Mouse (Mus musculus) adipocyte (in vitro differentiated cells): Measurements from ENCODE around the gene Rac3.

ENCODE experiments used
- DNase-seq: peaks from one replicate; pipeline ENCODE4 v3.0.0-alpha.2; 2016; ENCODE audit warnings: low spot score

Gene Rac3

DNA sequence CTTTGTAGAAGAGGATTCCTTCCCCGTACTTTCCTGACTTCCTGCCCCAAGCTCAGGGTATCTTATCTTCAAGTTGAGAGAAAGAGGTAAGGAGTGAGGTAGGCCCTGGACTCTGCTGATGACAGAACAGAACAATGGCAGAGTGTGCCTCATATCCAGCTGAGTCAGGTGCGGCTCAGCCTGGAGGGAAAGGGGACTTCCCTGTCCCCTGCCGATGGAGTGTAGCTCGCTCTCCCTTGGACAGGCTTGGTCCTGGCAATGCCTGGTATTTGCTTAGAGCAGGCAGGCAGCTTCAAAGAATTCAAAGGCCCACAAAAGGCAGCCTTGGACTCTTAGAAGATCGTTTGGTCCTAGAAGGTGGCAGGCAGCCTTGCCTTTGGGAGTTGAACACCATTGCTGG, 15.2 kb upstream of the Rac3 start:
- DNase-seq: no peak

DNA sequence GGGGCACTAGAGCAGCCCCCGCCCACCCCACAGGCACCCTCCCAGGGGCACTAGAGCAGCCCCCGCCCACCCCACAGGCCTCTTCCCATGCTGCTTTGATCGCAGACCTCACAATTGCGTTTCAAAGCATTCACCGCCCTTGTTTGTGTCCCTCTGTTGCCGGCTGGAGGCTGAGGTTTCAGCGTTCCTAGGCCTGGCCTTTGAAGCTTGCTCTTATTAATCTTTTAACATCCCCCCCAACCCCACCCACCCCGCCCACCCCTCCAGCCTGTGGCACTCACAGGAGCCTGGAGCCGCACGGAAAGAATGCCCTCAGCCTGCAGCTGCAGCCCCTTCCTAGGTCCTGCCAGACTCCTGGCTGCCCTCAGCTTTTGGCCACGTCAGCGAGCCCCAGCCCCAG, 14.0 kb upstream of the Rac3 start:
- DNase-seq: no peak

DNA sequence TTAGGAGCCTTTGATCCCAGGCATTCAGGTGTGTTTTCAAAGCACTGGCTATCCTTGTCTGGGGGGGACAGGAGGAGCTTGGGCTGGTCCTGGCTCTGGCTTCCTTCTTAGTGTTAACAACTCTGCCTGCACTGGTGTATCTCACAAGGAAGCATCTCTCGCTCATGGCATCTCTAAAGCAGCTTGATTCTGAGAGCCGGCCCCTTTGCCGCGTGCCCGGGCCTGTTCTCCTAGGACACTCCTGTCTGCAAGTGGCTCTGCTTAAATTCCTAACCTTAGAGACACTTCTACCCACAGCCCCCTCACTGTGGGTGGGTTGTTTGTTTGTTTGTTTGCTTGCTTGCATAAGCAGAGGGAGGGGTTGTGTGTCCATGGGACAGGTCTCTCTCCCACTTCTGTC, 13.3 kb upstream of the Rac3 start:
- no peak for DNase-seq

DNA sequence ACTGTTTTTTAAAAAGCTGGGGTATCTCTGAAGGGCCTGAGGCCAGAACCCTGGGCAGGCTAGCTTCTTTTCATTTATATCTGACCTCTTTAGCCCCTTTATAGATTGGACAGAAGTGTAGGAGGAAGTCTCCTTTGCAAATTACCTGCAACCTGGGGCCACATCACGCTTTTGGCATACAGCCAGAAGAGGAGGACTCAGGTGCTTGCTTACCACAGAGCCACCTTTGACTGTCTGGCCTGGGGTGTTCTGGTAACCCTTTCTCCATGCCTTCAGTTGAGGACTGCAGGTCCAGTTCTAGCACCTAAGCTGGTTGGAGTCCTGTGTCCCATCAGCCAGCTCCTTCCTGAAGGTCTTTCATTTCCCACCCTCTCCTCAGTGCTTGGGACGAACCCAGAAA, 11.7 kb upstream of the Rac3 start:
- DNase-seq: no peak

DNA sequence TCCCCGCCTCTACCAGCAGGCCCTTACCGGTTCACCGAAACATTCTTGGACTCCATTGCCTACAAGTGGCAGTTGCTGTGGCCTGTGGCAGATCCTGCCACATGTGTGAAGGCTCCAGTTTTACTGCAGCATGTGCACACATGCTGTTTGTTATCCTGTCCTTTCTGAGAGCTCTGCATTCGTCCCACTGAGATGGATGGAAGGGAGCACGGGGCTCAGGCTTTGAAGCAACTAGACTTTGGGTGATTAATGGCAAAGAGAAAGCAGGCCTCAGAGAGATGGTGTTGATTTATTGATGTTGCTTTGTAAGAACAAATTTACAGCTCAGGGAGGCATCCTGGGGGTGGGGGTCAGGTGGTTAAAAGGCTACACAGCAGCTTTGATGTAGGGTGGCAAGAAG, 10.6 kb upstream of the Rac3 start:
- no peak for DNase-seq

DNA sequence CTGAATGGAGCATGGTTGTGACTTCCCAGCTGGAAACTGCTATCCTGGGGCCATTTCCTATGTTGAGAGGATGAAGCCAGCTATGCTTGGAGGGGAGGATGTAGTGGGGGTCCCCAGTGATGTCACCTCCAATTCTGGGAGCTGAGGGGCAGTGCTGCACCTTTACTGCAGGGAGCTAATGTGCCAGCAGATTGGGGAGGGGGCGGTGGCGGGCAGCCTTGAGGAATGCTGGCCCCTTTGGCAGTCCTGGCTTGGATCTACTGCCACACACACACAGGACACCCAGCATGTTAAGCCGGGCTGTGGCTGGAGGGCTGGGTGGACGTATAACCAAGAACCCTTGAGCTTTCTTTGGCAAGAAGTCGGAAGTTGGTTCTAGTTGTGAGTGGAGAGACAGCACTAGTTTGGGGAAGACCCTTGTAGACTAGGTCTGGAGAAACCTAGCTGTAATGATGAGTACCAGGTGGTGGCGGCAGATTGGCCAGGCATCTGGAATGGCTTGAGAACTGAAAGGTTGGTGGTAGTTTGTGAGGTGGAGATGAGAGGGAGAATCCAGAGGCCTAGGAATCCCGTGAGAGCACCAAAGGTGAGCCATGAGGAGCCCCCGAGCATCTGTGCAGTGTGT, 9.2 kb upstream of the Rac3 start:
- DNase-seq: no peak

DNA sequence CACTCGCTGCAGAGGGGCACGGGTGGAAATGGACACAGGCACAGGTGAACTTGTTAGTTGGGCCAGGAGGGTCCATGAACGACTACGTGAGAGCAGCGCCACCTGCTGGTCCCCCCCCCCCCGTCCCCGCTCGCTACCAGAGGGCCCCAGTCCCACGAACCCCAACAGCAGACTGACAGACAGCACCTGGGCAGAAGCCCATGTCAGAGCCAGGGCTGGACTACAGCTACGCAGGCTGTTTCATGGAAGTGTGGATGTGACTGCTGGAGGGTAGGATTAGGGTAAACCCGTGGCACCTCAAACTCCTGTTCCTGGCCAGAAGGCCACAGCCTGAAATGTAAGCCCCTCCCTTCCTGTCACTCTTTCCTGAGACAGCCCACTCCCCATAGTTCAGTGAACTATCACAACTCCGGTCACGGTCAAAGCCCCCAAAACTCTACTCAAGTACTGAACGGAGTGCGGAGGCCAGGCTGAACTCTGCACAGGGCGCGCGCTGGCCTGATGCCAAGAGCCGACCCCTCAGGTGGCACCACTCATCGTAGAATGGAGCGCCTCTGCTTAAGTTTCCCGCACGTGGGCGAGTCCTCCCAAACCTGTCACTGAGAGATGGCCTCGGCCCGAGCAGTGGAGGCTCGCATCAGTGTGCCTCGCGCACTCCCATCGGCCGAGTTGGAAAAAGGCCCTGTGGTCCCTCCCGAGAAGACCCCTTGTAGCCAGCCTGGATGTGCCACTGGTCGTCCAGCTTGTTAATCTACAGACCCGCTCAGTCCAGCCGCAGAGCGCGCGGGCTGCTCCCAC, 8.3 kb upstream of the Rac3 start:
- peak; percentile 61 for DNase-seq

DNA sequence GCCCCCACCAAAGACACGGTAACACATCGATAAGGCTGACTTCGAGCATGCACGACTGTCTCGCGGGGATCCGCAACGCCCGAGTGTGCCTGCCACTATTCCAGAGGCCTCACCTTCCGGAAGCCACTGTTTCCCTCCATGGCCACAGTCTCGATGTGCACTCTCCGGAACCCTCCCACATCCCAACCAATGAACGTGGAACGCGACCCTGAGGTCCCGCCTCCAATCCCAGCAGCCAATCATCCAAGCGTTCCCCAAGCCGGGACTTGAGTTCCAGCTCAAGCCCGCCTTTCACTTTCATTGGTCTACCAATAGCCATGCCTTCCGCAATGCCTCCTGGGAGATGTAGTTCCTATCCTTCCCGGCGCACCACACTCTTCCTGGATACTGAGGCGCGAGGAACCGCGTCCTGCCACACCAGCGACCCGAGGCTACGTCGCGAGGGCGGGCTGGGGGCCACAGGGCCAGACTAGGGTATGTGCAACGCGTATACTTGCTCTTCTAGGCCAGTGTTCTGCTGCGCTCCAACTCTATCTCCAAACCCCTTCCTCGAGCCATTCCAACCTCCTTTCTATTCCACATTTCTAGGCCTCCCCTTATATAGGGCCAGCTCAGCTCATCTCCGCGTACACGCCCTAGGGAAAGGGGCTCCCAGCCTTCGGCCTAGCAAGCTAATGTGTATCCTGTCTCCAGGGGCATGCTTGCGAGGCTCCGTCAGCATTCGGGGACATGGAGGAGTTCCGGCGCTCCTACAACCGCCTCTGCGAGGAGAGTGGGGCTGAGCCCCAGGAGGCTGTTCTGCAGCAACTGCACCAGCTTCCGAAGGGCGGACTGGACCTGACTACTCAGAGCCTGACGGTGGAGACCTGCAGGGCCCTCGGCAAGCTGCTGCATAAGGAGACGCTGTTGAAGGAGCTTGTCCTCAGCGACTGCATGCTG, 7.4 kb upstream of the Rac3 start, which contains the start of the genes Cenpx and Lrrc45:
Gene Cenpx (minus strand): TSS at position 159 of the 939 bp plus-strand sequence.
Gene Lrrc45 (plus strand): TSS at position 346 of the 939 bp plus-strand sequence.
- DNase-seq: peak; percentile 99

DNA sequence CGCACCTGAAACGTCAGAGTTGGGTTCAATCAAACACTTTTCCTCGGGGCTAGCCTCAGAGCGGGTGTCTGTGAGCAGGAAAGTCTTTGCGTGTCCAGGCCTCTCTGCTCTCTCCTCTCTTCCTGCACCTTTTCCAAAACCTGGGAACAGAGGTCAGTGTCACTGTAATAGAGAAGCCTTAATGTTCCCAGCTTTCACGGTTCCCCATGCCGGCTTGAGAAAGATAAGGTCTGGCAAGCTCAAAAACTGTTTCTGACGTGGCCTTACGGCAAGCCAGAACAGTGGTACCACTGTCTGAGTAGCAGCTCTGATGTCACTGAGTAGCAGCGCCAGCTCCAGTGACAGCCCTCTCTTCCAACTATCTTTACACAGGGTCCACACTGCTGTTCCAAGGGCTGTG, 6.7 kb upstream of the Rac3 start:
- no peak for DNase-seq

DNA sequence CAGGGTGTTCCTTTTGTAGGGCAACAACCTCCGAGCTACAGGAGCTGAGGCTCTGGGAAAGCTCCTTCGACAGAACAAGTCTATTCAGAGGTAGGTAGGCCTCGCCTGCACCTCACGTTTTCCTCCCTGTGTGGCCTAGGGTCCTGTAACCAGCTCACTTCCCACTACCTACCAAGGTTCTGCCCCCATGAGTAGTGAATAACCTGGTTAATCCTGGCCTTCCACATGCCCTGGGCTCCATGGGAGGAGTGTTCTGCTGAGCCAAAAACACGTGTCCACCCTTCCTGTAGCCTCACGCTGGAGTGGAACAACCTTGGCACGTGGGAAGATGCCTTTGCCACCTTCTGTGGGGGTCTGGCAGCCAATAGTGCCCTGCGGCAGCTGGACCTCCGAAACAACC, 6.1 kb upstream of the Rac3 start:
- DNase-seq: no peak

DNA sequence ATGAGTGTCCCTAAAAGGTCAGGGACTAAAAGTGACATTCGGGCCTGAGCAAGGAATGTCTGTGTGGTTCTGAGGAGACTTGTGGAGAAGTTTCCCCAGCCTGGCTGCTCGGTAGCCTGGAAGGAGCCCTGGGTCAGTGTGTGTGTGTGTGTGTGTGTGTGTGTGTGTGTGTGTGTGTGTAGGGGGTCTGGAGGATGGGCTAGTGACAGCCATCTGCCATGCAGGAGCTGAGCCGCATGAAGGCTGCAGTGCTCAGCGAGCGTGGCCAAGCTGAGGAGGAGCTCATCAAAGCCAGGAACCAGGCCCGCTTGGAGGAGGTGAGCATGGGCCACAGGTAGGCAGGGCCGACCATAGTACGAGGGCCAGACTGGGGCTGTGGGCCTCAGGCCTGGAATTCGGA, 2.0 kb upstream of the Rac3 start:
- no peak for DNase-seq

DNA sequence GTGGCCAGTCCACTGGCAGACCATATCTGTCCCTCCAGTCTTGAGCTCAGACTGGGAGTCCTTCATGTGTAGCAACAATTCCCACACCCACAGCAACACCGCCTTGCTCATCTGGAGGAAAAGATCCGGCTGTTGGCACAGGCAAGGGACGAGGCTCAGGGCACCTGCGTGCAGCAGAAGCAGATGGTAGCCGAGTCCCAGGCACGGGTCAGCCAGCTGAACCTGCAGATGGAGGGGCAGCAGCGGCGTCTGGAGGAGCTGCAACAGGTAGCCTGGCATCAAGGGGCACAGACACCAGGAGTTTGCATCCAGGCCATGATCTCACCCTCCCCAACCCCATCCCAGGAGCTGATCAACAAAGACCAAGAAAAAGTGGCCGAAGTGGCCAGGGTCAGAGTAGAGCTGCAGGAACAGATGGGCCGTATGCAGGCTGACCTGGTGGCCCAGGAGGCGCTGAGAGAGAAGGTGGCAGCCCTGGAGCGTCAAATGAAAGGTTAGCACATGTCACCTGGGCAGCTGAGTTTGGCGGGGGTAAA, 1.4 kb upstream of the Rac3 start:
- no peak for DNase-seq

DNA sequence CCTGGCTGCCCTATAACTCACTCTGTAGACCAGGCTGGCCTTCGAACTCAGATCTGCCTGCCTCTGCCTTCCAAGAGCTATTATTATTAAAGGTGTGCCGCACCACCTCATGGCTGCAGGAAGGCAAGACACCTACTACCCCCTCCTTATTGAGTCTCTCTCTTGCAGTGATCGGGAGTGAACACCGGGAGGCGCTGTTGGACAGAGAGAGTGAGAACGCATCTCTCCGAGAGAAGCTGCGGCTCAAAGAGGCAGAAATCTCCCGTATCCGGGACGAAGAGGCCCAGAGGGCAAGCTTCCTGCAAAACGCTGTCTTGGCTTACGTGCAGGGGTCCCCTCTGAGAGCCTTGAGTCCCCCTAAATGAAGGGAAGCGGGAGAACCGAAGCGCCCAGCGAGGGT, 820 bp upstream of the Rac3 start:
- peak; percentile 77 for DNase-seq

DNA sequence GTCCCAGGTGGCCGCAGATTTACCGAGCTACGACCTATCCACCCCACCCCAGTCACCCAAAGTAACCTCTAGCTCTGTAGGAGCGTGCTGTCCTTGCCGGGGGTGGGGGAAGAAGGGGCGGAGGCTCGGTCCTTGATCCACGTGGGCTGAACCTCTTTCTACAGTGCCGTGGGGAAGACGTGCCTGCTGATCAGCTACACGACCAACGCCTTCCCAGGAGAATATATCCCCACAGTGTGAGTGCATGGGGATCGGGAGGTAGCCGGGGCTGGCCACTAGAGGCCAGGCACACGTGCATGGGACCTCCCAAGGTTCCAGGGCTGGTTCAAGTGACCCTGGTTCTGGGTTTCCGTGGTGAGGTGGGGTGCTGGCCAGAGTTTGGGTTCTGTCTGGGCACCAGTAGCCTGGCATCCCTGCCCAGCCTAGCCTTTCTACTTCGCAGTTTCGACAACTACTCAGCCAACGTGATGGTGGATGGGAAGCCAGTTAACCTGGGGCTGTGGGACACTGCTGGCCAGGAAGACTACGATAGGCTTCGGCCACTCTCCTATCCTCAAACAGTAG, 879 bp downstream of the Rac3 start:
- DNase-seq: no peak

DNA sequence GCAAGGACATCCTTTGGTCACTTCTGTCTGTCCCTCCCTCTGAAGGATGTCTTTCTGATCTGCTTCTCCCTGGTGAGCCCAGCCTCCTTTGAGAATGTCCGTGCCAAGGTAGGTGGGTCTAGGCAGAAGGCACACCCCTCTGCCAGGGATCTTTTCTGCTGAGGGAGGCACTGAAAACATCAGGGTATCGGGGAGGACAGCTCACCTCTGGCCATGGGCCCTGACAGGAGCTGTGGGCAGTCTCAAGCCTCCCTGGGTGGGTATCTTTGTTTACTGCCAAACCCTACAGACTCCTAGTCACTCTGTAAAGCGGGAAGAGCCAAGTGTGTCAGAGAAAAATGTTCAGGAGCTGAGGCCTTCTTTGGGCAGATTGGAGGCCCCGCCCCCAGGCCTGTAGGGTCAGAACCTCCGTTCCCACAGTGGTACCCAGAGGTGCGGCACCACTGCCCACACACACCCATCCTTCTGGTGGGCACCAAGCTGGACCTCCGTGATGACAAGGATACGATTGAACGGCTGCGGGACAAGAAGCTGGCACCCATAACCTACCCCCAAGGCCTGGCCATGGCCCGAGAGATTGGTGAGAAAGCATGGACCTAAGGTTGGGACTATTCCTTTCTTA, 1.6 kb downstream of the Rac3 start:
- peak; percentile 58 for DNase-seq

DNA sequence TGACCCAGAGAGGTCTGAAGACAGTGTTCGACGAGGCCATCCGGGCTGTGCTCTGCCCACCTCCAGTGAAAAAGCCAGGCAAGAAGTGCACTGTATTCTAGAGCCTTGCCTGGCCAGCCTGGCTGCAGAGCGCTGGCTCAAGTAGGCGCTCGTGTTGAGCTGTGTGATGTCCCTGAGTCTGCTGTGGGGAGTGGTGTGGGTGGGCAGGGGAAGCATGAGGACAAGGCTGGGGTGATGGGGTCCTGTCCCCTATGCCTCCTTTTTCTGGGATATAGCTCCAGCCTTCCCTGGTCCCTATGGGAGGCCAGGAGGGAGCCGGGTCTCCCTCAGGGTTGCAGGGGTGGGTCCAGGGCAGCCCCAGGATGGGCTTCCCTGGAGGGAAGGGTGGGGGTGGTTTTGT, 2.2 kb downstream of the Rac3 start:
- no peak for DNase-seq

DNA sequence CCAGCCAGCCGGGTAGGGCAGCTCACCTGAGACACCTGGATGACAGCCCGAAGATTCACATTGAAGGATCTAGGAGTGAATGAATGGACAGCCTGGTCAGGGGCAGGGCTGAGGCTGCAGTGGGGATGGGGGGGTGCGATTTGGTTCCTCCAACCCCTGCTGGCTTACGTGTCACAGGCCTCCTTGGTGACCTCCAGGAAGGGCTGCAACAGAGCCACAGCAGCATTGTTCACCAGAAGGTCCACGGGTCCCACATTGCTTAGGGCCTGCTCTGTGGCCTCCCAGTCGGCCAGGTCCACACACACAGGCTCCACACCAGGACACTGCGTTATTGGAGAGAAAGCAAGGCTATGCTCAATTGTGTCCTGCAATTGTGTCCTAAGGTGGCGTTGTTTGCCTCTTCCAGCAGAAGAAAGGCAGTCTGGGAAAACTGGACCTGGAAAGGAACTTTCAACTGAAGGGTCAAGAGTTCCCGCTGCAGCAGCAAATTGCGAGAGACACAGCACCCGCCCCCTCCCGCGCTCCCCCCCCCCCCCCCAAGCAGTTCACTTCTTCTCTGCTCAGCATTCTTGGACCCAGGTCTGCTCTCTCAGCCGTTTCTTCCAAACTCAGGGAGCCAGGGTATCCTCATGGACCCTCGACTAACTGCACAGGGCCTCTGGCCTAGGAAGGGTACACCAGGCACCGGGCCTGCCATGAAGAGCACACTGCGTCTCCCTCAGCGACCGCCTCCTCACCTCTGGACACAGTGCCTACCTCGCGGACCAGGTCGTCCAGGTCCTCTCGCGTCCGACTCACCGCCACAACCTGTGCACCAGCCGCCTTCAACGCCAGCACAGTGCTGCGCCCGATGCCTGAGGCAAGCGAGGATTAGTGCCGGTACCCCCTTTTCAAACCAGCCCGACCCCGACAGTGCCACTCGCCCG, 5.2 kb downstream of the Rac3 start:
- DNase-seq: no peak

DNA sequence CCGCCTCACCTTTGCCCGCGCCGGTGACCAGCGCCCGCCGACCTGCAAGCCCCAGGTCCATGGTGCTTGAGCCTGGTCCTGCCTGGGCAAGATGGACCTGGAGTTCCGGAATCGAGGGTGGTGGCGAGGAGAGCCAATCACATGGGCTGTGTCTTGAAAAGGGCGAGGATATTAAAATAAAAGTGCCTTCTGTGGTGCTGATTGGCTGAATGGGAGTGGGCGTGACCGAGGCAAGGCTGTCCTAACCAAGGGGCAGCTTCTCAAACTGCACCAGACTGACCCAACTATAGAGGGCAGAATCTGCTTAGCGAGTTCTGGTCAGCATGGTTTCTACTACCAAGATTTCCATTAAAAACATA, 5.9 kb downstream of the Rac3 start, which contains the start of gene Dcxr:
Gene Dcxr (minus strand): TSS at position 113 of the 359 bp plus-strand sequence.
- peak; percentile 98 for DNase-seq

DNA sequence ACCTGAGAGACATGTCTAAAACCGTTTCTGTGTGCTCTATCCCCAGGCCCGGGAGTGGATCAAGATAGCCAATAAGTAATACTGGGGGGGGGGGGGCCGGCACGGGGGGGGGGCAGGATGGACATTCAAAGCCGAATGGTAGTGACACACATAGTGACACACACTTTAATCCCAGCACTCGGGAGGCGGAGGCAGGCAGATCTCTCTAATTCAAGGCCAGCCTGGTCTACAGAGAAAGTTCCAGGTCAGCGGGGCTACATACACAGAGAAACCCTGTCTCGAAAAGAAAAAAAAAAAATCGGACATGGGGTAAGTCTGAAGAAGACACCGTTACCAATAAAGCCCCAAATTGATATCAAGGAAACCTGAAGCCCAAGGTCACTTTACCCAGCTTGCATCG, 6.3 kb downstream of the Rac3 start:
- no peak for DNase-seq

DNA sequence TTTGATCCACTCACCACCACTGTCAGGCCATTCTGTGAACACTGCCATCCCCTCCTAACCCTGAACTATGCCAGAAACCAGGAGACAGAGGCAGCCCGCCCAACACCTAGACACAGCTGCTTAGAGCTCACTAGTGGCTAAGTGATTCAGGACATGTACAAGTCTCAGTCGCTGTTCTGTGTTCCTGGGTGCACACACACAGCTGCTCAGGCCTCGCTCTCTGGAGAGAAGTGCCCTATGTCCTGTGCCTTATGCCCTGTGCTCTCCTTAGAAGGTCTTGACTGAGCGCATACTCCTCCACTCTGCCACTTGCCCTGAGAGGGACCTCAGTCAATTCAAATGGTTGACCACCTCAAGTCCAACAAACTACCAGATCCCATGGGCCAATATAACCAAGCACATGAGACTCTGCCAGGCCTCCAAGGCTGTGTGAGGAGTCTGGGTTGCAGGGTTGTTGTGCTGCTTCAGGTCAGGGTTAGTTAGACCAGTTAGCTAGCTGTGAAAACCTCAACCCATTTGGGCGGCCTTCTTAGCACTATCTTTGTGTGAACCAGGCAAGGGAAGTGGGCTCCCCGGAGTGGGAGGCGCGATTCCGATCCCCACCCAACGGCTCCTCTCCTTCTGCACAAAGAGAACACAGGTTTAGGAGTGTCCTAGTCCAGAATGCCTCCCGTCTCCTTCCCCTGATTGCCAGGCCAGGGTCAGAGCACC, 7.4 kb downstream of the Rac3 start:
- DNase-seq: no peak
